Mouse (Mus musculus) cerebellum, postnatal 25 days (tissue): ENCODE data around the gene Tcaf3.

Source experiments
- DNase-seq, 2 experiments: peaks; one replicate each; pipeline ENCODE4 v3.0.0; 2021; ENCODE audit warnings: mixed read lengths in 2 of 2

Tcaf3 gene

GRCm38 (mm10) chr6:42597592-42597991 is at the start of gene Tcaf3:
TSS of gene Tcaf3 (minus strand) at chr6:42597692.
- DNase-seq: no peak

DNA sequence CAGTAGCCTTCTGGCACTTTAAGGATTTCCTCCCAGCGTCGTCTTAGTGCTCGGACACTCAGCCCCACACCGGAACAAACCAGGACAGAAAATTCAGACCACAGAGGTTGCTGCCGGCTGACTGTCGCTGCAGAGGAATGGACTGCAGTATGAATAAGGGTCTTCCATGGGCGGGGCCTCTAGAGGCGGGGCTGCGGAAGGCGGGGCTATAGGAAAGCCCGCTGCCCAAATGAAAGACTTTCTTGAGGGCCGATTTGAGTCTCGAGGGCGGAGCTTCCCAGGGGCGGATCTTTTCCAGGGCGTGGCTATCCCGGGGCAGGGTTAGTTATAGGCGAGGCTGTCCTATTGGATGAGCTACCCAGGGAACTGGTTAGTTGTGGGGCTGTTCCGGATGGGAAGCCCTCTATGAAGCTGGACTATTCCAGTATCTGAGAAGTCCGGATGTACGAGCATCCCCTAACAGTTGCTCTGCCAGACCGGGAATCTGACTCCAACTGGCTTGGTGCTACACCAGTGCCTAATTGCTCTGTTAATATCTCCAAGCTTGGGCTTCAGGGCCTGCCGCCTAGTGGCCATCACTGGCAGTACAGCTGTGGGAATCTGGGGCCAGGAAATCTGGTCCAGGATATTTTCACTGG is 47.5 kb upstream of the Tcaf3 start, which contains the start of gene Tcaf2:
TSS of gene Tcaf2 (minus strand) at position 343 of the 638 bp plus-strand sequence.
- peak; percentile 85 to 89 for DNase-seq

GRCm38 (mm10) chr6:42634393-42634792 is 36.9 kb upstream of the Tcaf3 start:
- DNase-seq: no peak

GRCm38 (mm10) chr6:42631395-42631794 is 33.9 kb upstream of the Tcaf3 start:
- DNase-seq: no peak

- no peak for DNase-seq
Observed at GRCm38 (mm10) chr6:42616904-42617303, 19.4 kb upstream of the Tcaf3 start.

DNA sequence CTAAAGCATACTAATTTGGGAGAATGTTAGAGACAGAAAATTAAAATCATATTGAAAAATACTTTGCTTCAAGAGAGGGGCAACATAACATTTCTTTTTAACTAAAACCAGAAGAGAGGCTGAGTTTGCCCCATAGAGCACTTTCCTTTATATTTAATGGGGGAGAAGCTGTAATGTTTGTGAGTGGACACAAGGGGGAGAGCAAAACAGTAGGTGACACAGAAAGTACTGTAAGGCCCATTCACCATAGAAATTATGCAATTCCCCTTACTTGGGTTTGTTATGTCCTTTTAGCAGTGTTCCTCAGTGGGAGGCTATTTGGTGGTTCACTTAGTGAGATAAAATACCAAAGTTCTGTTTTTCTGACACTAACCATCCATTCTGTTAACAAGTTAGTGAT is 14.7 kb upstream of the Tcaf3 start:
- no peak for DNase-seq

DNA sequence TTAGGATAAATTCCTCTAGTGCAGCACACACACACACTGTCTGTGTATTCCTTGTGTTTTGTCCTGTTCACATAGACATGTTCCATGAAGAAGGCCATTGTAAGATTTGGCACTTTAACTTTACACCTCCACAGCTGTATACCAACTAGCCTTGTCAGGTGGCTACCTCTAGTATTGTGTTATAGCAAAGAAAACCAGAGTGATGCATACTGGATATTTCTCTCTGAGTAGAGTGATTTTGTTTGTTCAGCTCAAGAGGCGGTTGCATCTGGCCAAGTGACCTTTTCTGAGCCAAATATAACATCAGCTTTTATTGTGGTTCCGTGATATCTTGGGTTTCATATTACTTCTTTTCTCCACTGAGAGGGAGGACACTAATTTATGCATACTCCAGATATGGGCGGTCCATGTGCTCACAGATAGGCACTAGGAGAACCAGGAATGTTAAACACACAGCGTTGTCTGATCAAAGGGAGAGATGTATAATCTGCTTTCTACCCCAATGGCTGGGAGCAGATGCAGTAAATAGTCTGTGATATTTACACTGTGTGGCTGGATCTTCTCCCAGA is 13.5 kb upstream of the Tcaf3 start:
- DNase-seq: no peak

GRCm38 (mm10) chr6:42593138-42593882 is 4.2 kb downstream of the Tcaf3 start:
- DNase-seq: no peak

DNA sequence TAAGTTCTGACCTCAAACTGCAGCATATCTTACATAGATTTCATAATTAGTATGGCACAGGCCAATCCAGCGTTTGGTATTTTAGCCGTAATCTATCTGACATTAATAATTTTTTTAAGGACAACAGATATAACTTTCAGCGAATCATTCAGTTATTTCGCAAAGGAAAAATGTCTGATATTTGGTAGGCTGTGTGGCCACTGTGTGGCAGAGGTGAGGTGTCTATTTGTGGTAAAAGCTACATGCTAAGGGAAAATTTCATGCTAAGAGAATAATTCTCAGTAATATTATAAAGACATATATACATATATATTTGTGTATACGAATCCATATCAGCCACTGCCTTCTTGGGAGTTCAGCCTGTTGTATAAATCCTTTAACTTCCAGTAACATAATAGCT is 10.9 kb downstream of the Tcaf3 start:
- DNase-seq: no peak

- peak; percentile 65 to 81 for DNase-seq
Observed at GRCm38 (mm10) chr6:42583488-42583872, 14.0 kb downstream of the Tcaf3 start.

GRCm38 (mm10) chr6:42582741-42583487 is 14.6 kb downstream of the Tcaf3 start:
- DNase-seq: no peak

GRCm38 (mm10) chr6:42578678-42579077 is 18.8 kb downstream of the Tcaf3 start:
- DNase-seq: no peak

DNA sequence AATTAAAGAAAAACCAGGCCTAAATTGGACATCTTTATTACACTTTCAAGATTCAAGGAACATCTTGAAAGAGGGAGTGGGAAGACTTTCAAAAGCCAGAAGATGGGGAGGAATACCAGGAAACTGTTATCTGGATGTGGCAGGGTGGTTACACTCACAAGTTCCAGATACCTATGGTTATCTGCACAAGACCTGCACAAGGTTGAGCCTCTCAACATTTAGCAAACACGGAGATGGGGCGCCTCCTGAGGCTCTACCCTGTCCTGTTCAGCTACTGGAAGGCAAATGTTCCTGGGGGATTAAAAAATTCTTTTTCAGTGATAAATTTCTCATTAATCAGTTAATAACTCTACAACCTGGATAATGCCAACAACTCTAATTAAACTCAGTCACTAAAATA is 20.1 kb downstream of the Tcaf3 start:
- DNase-seq: no peak

DNA sequence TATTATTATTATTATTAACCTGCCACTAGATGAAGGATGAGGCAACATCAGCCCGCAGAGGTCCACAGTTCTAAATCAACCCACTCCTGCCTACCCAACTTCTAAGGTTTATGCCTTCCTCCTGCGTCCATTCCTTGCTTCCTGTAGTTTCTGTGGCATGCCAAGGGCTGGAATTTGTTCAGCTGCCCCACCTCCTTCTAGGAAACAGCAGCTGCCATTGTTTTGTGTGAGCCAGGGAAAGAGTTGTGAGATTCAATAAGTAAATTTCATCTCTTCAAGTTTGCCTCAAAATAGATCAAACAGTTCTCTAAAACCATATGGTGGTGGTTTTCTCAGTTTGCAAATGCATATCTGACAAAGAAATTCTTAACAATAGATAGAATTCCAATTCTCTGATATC is 29.3 kb downstream of the Tcaf3 start:
- no peak for DNase-seq

- no peak for DNase-seq
Observed at GRCm38 (mm10) chr6:42566076-42566598, 31.4 kb downstream of the Tcaf3 start.

DNA sequence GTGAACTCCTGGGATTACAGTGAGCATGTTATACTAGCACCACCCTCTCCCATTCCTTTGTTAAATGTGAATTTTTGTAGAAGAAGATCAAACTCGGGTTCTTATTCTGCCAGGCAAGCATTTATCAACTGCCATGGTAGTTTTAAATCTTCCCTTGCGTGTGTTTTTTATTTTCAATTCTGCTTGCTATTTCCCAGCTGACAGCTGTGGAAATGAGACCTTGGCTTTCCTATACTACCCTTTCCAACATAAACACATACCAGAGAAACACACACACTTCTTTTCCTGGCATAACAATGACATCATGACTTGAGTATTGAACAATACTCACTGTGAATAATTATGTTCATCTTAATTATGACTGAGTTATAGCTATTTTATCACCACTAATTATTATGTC is 35.2 kb downstream of the Tcaf3 start:
- DNase-seq: no peak

DNA sequence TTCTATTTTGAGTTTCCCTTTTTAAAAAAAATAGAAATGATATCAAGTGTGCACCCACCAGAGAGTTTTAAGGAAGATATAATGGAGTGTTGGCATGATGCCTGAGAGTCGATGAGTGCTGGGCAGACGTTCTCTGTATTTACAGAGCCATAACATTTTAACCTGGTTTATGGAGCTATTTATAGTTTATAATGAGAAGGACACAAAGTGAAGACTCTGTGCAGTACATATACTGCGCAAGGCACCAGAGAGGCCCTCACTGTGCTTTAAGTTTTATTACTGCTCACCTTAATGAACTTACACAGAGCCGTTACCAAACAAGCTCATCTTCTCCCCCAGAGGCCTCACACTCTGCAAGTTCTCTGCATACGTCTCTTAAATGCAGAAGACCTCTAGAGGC is 36.6 kb downstream of the Tcaf3 start:
- no peak for DNase-seq

GRCm38 (mm10) chr6:42558641-42559040 is 38.9 kb downstream of the Tcaf3 start:
- no peak for DNase-seq

DNA sequence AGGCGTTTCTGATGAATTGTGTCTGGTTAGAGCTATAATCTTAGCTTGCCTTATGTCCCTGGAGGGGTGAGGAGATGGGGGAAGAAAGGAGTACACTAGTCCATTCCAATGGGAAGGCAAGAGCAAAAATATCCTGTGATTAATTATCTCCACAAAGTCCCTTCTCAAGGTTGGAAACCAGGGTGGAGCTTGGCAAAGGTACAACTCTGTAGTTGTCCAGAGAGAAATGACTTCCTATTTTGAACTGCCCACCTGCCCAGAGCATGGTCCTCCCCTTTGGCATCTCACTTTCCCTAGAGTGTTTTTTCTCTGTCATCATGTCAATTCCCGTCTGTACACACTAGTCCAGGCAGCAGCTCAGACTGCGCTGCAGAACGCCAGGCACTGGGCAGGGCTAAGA is 50.0 kb downstream of the Tcaf3 start, which contains the start of gene Olfr455:
TSS of gene Olfr455 (minus strand) at position 127 of the 400 bp plus-strand sequence.
- DNase-seq: no peak

DNA sequence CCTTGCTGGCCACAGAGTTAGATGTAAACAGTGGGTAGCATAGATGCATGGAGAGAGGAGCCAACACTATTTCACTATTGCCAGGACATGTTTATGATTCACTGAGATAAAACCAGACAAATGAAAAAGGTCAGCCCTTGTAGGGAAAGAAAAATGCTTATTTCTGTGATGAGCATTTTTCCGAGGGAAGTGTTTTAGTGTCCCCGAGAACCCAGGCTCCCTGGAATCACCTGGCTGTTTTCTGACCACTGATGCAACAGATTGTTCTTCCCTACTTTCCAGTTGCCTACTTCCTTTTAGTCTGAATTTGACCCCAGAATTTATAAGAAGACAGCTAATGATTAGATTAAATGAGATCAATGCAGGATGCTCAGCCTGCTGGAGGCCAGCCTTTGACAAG is 51.3 kb downstream of the Tcaf3 start:
- no peak for DNase-seq

GRCm38 (mm10) chr6:42545451-42545885 is 52.0 kb downstream of the Tcaf3 start:
- DNase-seq: no peak

- no peak for DNase-seq
Observed at GRCm38 (mm10) chr6:42544846-42545245, 52.6 kb downstream of the Tcaf3 start.
